In the genomic region with DNA sequence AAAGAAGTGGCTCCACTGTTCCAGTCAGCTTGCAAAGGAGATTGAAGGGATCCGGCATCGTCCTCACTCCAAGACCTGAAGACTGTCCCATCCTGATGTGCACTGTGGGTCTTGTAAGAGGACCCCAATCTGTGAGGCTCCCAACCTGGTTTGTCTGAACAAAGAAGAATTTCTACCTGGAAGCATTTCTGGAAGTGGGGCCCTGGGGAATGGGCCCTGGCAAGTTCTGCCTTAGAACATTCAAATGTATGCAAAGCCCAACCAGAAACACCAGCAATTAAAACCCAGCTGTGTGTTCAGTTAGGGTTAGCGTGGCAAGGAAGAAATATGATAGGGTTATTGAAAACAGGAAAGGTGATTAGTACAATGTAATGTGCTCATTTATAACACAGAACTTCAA, we compare ENCODE assay signal across 19 mouse cellular contexts.
"Had no signal": no experiment of that assay in that cellular context is flagged by ENCODE, and none has a peak within 500 bp of the region (broad histone marks: within the 10 kb centered on the region; RNA-seq: fewer than 3 reads in every experiment).

No protein-coding gene starts in this region.

- DNase-seq: kidney, adult 18-20 months; kidney, adult 9 months; kidney, postnatal 14 days; kidney, postnatal 4 days; layer of hippocampus, postnatal 36 days; liver, postnatal 0 days; lung, embryonic 14.5 days; thymus, adult 18-20 months; thymus, postnatal 36 days had no signal

- H3K9ac ChIP-seq: limb, embryonic 15.5 days; liver, embryonic 14.5 days; liver, postnatal 0 days; lung, embryonic 14.5 days; midbrain, embryonic 12.5 days; neural tube, embryonic 13.5 days had no signal

- H3K9me3 ChIP-seq: limb, embryonic 15.5 days had no signal

- H3K4me3 ChIP-seq: left cerebral cortex, adult 2 months; limb, embryonic 15.5 days; midbrain, embryonic 12.5 days; myocyte; neural tube, embryonic 13.5 days had no signal

- H3K27me3 ChIP-seq: limb, embryonic 15.5 days; neural tube, embryonic 13.5 days had no signal

- ATAC-seq: liver, postnatal 0 days; lung, postnatal 0 days; midbrain, embryonic 16.5 days had no signal

- H3K36me3 ChIP-seq: limb, embryonic 15.5 days; midbrain, embryonic 12.5 days; neural tube, embryonic 13.5 days had no signal

- H3K4me1 ChIP-seq: midbrain, embryonic 12.5 days; neural tube, embryonic 13.5 days had no signal

- H3K4me2 ChIP-seq: limb, embryonic 15.5 days; liver, embryonic 11.5 days; lung, embryonic 14.5 days; midbrain, embryonic 12.5 days; neural tube, embryonic 13.5 days had no signal

- H3K27ac ChIP-seq: left cerebral cortex, adult 2 months; limb, embryonic 15.5 days; liver, embryonic 14.5 days; macrophage; midbrain, embryonic 12.5 days; neural tube, embryonic 13.5 days had no signal
